Mouse (Mus musculus): ENCODE results near the gene Acp1. TPM values are rescaled to one million over a fixed set of nuclear protein-coding genes. Genes with fewer than 3 reads are reported as not detected.

Gene Acp1
- 10 to 100 TPM; 30.8 to 38.0 TPM for total RNA-seq (2021)
- long read RNA-seq, experiment 1, transcript Acp1-202 (6 exons, 2,754 nt), result minor isoform, 26 of 89 reads
- long read RNA-seq, experiment 1, transcript Acp1-201 (6 exons, 3,066 nt), result major isoform, 61 of 89 reads
- long read RNA-seq, experiment 1, partial matches to known transcripts, result 0 of 89 reads
- long read RNA-seq, experiment 1, other reads (novel, unspliced or antisense), result 2 of 89 reads
- long read RNA-seq, experiment 2, transcript Acp1-201 (6 exons, 3,066 nt), result major isoform, 46 of 81 reads
- long read RNA-seq, experiment 2, transcript Acp1-202 (6 exons, 2,754 nt), result minor isoform, 33 of 81 reads
- long read RNA-seq, experiment 2, partial matches to known transcripts, result 0 of 81 reads
- long read RNA-seq, experiment 2, other reads (novel, unspliced or antisense), result 2 of 81 reads

- peak; percentile 97 to 98 for DNase-seq
- intact Hi-C loops (cut with DNase I), result no loop called here
Observed at GRCm38 (mm10) chr12:30911261-30912047, at the start of gene Acp1, which contains the start of gene Sh3yl1. TSS of gene Acp1 (minus strand) at chr12:30911589. TSS of gene Sh3yl1 (plus strand) at chr12:30911668.

GRCm38 (mm10) chr12:30944197-30944596, 32.8 kb upstream of the Acp1 start:
- no peak for DNase-seq
- intact Hi-C loops (cut with DNase I), result no loop called here

- intact Hi-C loops (cut with DNase I), result no loop called here
- no peak for DNase-seq
Observed at GRCm38 (mm10) chr12:30943057-30943986, 31.9 kb upstream of the Acp1 start.

- intact Hi-C loops (cut with DNase I), result no loop called here
- no peak for DNase-seq
Observed at GRCm38 (mm10) chr12:30936899-30937298, 25.5 kb upstream of the Acp1 start.

GRCm38 (mm10) chr12:30933299-30933698, 21.9 kb upstream of the Acp1 start:
- intact Hi-C loops (cut with DNase I), result no loop called here
- DNase-seq, result no peak

DNA sequence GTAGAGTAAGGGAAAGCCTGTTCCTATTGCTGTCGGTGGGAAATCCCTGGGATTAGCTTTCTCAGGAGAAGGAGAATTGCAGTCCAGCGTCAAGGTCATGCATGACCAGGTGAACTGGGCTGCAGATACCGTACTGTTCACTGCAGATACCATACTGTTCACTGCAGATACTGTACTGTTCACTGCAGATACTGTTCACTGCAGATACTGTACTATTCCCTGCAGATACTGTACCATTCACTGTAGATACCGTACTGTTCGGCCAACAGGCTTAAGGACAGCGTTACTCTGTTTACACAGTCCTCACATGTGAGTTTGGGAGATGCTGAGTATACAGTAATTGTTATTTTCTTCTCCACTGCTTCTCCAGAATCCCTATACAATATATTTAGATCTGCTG, 16.8 kb upstream of the Acp1 start:
- intact Hi-C loops (cut with DNase I), result no loop called here
- no peak for DNase-seq

DNA sequence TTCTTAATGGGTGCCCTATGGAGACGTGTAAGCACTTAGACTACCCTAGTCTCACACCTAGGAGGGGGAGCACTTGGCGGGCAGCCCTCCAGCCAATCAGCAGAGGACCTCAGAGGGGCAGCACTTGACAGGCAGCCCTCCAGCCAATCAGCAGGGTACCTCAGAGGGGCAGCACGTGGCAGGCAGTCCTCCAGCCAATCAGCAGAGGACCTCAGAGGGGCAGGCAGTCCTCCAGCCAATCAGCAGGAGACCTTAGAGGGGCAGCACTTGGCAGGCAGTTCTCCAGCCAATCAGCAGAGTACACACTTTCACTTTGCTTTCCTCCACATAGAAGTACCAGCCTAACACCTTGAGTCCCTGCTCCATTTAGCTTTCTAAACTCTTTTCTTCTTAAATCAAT, 11.0 kb upstream of the Acp1 start:
- intact Hi-C loops (cut with DNase I), result no loop called here

DNA sequence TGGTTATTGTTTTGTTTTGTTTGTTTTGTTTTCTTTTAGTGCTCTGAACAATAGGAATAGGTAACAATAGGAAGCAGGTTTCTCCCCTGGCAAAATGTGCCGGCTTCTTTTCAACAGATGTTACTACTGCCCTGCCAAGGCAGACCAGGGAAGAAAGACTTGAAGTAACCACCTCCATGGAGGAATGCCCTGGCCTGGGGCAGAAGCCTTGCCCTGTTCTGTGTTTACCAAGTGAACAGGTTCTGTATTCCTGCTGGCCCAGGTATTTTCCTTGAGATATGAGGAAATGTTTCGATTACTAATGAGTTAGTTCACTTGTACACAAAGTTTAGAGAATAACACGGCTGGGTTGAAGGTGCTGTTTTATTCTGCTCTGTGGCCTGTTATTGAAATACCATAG, 1.5 kb upstream of the Acp1 start:
- no peak for DNase-seq
- intact Hi-C loops (cut with DNase I), result no loop called here

More for the DNA sequence above, 11.0 kb upstream of the Acp1 start:
- no peak for DNase-seq

DNA sequence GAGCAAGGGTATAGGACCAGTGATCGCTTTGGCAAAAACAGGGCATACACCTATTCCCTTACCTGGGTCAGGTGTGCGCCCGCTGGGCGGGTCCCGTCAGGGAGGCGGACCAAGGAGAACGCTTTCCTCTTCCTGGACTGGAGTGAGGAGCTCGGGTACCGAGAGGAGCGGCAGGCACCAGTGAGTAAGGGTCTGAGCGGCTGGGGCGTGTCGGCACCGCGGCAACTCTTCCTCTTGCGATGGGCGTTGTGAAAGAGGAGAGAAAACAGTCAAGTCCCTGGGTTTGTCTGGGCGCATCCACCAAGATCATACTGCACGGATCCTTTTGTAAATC, 626 bp upstream of the Acp1 start:
- DNase-seq, result peak; percentile 29 to 31
- intact Hi-C loops (cut with DNase I), result no loop called here

DNA sequence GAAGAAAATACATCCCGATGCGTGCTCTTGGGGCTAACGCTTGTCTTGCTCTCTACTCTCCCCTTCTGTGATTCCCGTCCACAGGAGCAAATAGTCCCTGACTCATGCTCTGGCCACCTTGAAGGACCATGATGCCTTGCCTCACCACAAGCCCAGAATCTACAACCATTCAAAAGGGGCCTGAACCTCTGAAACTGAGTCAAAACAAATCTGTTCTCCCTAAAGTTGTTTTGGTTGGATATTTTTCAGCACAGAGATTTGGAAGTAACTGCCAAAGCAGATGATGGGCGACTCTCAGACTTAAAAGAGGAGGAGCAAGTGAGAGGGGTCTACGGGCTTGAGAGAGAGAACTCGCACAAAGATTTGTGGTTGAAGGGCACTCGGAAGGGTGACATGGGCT, 529 bp downstream of the Acp1 start:
- intact Hi-C loops (cut with DNase I), result no loop called here
- DNase-seq, result peak in 1 of 2 experiments; percentile 4

DNA sequence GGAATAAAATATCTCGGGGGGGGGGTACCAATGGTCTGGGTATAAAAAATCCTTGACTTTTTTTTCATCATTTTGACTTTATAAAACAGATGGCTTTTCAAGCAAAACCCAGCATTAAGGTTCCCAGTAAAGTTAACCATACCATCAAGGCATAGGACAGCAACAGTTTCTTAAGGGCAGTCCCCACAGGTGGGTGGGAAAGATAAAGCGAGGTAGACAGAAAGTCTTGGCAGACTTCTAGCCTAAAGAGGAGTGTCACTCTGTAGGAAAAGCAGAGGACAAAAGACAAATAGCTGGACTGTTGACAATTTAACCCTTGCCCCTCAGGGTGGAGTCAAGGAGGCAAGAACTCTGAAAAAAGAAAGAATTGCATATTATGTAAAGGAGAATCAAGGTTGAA, 1.5 kb downstream of the Acp1 start:
- no peak for DNase-seq
- intact Hi-C loops (cut with DNase I), result no loop called here

- DNase-seq, result no peak
- intact Hi-C loops (cut with DNase I), result no loop called here
Observed at GRCm38 (mm10) chr12:30908658-30909057, 2.7 kb downstream of the Acp1 start.

DNA sequence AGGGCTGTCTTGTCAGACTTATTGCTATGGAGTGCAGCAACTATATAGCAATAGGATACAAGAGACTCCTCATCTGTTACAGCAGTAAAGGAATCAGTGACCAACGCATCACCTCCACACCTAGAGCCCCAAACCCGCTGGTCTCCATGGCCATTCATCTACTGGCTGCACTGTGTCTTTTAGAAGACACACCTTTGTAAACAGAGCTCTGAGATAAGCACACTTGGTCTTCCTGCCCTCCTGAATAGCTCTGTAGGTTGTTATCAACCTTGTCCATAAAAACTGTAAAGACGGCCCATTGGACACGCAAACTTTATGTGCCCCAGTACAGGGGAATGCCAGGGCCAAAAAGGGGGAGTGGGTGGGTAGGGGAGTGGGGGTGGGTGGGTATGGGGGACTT, 14.3 kb downstream of the Acp1 start:
- intact Hi-C loops (cut with DNase I), result no loop called here
- no peak for DNase-seq

GRCm38 (mm10) chr12:30891438-30891837, 20.0 kb downstream of the Acp1 start:
- DNase-seq, result no peak
- intact Hi-C loops (cut with DNase I), result no loop called here

GRCm38 (mm10) chr12:30890067-30890466, 21.3 kb downstream of the Acp1 start:
- peak; percentile 57 to 75 for DNase-seq
- intact Hi-C loops (cut with DNase I), result loop anchor here (1.0 kb wide), 1 partner anchor 293 kb away; no protein-coding TSS in a partner anchor

- intact Hi-C loops (cut with DNase I), result no loop called here
- no peak for DNase-seq
Observed at GRCm38 (mm10) chr12:30888003-30888402, 23.4 kb downstream of the Acp1 start.

DNA sequence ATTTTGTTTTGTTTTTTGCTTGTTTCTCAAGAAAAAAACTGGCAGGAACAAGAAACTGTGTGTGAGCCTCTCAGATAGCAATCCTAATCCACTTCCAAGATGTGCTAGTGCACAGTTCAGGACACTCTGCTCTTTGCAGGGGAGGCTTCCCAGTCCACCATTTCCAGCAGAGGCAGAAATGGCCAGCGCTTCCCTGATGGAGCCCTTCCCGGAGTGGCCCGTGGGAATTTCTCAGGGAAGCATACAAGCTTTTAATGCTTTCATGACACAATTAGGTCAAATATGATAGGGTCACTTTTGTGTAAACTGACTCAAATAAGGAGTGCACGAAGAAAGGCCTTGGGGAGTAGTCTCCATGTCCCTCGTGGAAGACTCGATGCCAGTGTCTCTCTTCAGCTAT, 25.5 kb downstream of the Acp1 start:
- intact Hi-C loops (cut with DNase I), result no loop called here
- DNase-seq, result peak; percentile 21 to 38

DNA sequence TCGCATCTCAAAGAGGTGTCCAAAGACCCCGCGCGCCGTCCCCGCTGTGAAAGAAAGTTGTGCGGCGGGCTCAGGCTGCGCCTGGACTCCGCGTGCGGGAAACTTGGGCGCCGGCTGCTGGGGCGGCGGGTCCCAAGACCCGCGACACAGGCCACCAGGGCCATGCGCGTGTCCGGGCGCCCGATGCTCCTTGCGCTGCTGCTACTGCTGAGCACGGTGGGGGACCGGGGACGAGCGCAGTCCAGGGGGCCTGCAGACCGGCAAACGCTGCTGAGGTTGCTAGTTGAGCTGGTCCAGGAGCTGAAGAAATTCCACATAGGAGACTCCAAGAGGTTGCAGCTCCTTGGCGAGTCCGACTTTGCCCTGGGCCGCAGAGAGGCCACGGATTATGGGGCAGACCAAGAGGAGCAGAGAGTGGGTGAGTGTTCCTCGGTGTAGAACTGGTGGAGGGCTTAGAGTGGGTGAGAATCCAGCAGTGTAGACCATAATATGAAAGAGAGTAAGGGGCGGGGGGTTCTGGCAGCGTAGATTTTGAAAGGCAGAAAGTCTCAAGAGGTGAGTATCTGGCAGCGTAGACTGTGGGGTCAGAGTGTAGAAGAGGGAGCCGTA, 26.7 kb downstream of the Acp1 start:
- intact Hi-C loops (cut with DNase I), result no loop called here
- no peak for DNase-seq

- peak; percentile 23 to 35 for DNase-seq
- intact Hi-C loops (cut with DNase I), result no loop called here
Observed at GRCm38 (mm10) chr12:30883986-30884621, 27.3 kb downstream of the Acp1 start, which contains the start of gene Alkal2. TSS of gene Alkal2 (plus strand) at chr12:30884322.

DNA sequence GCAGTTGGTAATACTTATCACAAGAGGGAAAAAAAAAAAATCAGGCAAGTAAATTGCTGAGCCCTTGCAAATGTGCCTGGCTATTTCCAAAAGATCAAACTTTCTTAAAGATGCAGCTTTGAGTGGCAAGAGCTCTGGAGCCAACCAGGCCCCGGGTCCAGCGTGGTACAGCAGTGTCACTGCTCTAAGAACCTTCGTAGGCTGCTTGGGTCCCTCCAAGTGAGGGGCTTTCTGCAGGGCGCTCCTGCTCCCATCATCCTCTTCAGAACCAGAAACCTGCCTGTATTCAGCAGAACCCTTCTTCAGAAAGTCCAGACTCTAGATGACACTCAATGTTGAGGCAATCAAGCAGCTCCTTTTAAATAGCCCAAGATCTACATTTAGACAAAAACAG, 27.8 kb downstream of the Acp1 start:
- no peak for DNase-seq
- intact Hi-C loops (cut with DNase I), result no loop called here

Data from heart, postnatal 14 days (tissue).